Mouse (Mus musculus) lung, postnatal 14 days (tissue): ENCODE measurements around the gene Osbpl8.

ENCODE experiments used
- DNase-seq: peaks from one replicate; pipeline ENCODE4 v3.0.0; 2021

Gene Osbpl8

DNA sequence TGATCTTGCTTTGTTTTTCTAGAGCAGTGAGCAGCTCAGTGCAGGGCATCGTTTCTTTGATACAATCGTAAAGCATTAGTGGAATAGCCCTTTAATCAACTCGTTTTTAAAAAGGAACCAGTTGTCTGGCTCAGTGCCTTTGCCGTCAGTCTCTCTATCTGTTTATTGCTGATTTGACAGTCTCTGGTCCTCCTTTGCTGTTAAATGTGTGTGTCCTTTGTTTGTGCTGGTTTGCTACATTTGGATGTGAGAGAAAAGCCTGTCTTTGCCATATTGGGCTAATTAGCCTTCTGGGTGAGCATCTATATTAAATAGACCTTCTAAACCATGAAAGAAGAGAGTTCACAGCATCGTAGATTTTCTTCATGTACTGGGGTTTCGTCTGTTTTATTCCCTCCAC, 83.6 kb downstream of the Osbpl8 start:
- no peak for DNase-seq

DNA sequence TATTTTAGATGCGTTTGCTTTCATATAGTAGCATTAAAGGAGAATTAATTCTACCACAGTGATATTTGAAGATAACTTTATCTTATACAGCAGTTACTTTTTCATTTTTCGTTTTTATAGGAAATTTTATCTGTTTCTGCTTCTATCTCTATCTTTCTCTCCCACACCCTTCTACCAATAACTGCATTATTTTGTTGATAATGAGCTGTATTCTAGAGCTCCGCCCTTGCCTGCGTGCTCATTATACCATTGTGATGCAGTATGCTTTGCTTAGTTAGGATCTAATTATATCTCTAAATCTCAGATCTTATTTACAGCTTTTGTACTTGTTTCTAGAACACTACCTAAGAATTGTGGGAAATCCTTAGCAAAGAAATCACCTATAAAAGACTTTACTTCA, 85.6 kb downstream of the Osbpl8 start:
- no peak for DNase-seq

DNA sequence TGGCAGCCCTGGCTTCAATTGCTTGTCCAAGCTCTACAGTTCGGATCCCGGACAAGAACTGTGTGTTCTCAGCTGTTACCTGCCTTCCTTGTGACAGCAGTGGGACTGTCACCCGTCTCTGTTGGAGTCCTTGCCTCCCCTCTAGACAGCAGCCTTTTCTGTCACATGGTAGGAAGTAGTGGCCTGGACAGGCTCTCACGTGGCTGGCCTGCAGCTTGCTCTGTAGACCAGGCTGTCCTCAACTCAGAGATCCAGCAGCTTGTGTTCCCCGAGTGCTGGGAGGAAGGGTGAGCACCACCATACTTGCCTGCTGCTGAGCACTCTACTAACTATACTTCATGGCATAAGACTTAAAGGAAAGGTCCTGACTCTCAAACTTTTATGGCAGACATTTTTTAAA, 87.1 kb downstream of the Osbpl8 start:
- DNase-seq = no peak

DNA sequence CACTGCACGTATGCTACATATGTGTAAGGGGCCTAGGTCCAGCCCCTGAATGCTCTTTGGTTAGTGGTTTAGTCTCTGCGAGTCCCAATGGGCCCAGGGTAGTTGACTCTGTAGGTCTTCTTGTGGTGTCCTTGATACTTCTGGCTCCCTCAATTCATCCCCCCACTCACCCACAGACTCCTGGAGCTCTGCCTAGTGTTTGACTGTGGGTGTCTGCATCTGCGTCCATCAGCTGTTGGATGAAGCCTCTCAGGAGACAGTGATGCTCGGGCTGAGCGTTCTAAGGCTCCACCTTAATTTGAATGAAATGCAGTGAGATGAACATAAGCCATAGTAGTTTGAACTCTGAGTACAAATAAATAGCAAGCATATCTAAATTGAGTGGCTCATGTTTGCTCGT, 90.7 kb downstream of the Osbpl8 start:
- DNase-seq = no peak

DNA sequence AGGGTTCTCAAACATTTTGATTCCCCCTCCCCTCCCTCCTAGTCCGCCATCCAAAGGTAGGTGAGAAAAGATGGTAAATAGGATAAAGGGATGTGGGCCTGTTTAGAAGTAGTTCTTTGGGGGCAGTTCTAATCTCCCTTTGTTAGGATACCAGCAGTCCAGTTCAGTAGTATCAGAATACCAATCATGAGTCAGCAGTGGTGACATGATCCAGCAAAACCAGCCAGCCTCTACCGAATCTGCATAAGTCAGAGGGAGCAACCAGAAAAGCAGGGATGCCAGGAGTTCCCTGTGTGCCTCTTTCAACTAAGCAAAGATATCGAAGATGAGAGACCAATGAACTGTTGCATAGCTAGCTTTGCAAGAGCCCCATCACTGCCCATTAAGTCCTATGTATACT, 91.6 kb downstream of the Osbpl8 start:
- DNase-seq = no peak

DNA sequence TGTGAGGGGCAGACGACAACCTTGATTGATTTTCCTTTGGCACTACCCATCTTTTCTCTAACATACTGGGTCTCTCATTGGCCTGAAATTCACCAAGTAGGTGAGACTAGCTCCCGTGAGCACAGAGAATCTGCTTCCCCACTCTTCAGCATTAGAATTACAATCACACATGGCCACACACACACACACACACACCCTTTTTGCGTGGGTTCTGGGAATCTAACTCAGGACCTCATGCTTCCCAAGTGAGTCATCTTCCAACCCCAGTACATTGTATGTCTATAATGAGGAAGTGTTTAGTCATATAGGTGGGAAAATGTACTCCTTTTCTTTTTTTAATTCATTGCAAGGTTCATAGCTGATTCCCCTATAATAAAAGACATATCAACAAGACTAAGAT, 92.8 kb downstream of the Osbpl8 start:
- DNase-seq = no peak

DNA sequence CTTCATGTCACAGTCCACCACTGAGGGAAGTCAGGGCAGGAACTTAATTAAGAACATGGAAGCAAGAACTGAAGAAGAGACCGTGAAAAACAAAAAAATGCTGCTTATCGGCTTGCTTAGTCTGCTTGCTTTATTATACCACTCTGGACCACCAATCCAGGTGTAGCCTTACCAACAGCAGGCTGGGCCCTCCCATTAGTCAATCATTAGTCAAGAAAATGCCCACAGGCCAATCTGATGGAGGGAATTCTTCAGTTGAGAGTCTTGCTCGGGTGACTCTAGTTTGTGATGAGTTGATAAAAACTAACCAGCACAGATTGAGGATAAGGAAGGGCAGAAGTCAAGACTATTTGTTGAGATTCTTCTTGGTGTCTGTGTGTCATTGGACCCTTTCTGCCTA, 93.7 kb downstream of the Osbpl8 start:
- no peak for DNase-seq

DNA sequence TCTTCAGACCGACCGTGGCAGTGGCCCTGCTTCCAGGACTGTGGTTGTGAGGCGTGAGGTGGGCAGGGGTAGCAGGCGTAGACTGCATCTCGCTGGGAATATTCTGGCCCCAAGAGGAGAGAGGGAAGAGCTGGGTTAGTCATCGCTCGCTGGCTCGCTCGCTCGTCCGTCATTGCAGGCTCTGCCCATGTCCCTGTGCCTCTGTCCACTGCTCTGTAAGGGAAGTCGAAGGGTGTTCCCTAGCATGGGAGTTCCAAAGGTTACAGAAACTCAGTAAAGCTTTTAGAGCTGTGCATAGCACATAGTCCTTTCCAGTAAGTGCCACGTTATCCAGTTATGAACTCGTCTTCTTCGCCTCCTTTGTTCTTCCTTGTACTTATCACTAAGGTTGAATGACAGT, 107.1 kb downstream of the Osbpl8 start:
- DNase-seq = no peak

DNA sequence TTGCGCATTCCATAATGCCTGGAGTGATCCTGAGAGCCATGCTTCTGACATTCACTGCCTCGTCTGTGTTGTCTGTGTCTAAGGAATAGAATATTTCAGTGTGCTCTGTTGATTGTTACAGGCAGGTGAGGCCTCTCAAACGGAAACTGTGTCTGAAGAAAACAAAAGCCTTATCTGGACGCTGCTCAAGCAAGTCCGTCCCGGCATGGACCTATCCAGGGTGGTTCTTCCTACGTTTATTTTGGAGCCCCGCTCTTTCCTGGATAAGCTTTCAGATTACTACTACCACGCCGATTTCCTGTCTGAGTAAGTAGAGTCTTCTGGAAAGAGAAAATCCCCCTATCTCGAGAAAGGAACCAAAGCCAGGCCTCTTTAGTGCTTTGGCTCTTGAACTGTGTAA, 108.4 kb downstream of the Osbpl8 start:
- peak; percentile 16 for DNase-seq

DNA sequence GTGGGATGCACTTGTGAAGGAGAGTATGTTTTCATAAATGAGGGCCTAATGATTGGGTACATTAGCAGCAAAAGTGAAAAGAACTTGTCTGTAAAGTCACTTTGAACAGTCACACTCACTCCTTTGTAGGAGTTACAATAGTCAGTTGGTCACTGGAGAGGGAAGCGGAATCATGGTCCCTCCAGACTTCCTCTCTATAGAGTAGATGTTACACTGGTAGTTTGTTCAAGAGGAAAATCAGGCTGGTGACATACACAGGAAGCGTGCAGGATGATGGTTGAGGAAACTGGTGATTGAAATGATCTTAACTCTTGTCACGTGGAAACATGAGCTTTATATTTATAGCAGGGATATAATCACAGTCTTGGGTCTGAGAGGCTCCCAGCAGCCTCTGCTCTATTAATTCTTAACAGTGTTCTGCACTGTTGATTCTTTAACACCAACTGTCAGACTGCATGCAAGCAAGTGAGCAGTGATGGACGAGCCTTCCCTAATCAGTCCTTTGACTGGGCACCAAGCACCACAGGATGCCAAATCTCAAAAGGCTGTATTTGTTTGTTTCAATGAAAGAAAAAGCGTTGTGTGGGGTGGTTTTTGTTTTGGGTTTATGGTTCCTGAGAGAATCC, 109.0 kb downstream of the Osbpl8 start:
- DNase-seq = no peak

DNA sequence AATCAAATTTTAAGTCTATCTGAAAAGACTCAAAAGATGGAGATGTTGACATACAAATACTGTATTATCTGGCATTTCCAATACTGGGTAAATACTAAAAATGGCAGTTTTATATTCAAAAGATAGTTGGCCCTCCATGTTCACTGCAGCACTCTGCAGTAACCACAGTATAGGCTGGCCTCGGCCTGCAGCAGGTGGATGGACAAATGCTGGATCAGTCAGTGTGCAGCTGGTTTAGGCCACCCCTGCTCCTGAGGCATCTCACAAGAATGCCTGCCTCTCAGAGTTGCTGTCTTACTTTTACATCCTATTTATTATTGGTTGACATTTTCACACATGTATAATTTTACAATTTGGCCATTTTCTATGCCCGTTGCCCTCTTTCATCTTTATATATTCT, 111.3 kb downstream of the Osbpl8 start:
- DNase-seq = no peak

DNA sequence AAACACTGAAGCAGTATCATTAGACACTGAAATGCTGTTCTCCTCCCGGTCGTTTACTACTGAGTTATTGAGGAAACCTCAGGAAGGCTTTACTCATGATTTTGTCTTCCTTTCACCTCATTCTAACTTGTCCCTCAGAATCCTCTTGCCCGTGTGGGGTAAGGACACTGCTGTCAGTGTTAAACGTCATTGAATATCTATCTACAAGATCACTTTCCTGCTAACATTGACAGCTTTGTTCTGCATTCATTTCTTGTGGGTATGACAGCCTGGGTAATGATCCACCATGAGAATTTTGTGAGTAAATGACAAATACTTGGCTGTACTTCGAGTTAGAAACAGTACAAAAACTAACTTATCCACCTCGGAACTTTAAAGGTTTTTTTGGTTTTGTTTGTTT, 133.1 kb downstream of the Osbpl8 start:
- DNase-seq = no peak

DNA sequence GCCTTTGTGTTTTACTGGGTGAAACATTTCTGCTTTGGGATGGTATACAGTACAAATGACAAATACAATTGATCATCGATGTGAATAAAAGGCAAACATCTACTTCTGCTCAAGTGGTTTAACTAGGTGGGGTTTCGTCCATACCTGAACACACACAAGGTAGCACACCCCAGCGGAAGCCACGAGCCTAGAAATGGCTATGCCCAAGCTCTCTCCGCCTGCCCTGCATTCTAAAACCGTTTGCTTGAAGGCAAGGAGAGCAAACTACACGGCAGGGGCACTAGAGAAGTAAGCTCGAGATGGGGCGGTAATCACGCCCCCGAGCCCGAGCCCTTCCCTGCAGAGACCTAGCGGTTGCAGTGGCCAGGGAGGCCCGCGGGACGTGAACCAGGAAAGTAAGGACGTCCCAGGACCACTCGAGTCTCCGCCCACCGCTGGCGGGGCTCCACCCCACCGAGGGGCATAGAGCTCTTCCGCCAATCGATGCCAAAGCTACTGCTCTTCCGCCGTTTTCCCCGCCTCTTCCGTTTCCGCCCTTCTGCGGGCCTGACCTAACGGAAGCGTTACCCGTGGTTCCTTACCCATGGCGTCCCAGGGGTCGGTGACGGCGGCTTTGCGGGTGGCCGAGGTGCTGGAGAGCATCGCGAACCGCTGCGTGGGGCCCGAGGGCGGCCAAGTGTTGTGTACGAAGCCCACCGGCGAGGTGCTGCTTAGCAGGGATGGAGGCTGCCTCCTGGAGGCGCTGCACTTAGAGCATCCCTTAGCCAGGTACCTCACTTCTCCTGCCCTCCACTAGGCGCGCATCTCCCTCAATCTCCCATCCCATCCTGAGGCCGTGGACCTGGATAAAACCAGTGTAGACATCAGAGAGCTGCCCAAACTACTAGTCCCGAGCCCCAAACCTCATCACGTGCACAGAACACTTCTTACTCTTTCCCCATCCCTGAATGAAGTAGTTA, 133.9 kb downstream of the Osbpl8 start, which contains the start of gene Bbs10:
TSS of gene Bbs10 (plus strand) at position 540 of the 959 bp plus-strand sequence.
- peak; percentile 97 for DNase-seq

DNA sequence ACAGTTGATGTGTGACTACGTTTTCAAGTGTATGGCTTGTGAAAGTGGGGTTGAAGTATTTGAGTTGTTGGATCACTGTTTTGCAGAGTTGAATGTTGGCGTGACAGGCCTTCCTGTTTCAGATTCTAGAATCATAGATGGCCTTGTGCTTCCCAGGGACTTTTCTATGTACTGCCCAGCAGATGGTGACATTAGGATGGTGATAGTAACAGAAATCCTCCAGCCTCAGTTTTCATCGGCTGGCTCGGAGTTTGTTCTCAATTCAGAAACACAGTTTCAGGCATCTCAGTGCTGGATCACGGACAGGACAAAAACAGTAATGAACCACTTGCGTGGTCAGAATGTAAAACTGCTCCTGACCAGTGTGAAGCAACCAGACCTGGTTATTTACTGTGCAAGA, 135.0 kb downstream of the Osbpl8 start:
- DNase-seq = no peak

DNA sequence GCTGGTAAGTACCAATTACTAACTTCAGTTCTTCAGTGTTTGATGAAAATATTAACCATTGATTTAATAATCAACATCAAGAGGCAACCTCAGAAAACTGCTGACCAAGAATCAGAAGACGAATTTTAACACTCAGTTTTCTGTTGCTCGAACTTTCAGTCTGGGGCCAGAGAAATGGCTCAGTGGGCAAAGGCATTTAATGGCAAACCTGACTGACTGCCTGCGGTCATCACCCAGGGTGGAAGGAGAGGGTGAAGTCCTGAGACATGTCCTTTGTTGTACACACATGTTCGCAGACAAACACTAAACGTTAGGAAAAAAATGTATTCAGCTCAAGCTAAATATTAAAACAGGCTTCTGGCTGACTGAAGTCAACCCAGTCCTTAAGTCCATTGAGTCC, 136.5 kb downstream of the Osbpl8 start:
- no peak for DNase-seq

DNA sequence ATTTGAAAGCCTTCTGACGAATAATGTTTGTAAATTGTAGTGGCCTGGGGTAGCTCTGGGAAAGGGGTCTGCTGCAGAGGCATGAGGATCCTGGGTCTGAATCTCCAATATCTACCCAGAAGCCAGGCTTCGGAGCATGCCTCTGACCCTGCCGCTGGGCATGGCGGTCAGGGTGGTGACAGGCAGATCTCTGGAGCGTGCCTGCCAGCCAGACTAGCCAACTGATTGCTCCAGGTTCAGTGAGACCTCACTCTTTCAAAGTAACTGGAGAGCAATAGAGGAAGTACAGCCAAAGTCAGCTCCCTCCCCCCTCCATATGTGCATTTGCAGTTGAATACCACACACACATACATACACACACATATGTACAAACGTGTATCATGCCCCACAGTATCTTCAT, 137.9 kb downstream of the Osbpl8 start:
- no peak for DNase-seq

DNA sequence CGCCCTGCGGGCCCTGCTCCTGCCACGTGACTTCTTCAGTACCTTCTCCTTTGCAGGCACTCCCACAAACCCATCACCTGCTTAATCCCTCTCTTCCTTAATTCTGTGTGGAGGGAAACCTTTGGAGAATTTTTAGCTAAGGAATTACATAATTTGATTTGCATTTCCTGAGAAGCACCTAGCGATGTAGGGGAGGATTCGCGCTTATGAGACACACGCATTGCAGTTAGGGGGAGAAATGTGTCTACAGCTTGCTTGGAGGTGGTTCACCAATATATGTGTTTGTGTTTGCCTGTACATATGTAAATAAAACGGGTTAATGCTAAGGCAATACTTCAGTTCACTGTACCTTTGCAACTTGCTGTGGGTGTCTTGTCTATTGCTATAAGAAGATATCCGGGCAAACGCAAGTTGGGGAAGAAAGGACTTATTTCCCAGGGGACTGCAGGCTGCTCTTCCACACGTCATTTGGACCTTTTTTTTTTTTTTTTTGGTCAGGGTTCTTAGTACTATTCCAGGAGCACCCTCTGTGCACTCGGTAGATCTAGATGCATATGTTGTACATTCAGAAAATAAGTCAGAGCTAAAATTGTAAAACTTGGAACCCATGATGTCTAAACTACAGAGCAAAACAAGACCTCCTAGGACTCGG, 144.4 kb downstream of the Osbpl8 start:
- no peak for DNase-seq

DNA sequence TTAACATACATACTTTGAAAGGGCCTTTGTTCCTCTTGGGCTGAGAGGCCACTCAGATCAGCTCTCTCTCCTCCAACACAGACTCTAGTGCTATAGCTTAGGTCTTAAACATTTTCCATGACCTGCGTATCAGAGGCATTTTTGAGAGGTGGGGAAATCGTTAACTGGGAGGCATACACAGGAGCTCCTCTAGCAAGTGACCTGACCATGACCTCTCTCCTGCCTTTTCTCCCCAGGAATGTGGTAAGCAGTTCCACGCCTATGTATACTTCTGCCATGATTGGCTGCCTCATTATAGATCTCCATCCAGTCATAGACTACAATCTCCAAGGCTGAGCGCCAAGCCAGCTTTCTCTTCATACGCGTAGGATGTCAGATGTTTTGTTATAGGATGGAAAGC, 148.7 kb downstream of the Osbpl8 start:
- DNase-seq = no peak

DNA sequence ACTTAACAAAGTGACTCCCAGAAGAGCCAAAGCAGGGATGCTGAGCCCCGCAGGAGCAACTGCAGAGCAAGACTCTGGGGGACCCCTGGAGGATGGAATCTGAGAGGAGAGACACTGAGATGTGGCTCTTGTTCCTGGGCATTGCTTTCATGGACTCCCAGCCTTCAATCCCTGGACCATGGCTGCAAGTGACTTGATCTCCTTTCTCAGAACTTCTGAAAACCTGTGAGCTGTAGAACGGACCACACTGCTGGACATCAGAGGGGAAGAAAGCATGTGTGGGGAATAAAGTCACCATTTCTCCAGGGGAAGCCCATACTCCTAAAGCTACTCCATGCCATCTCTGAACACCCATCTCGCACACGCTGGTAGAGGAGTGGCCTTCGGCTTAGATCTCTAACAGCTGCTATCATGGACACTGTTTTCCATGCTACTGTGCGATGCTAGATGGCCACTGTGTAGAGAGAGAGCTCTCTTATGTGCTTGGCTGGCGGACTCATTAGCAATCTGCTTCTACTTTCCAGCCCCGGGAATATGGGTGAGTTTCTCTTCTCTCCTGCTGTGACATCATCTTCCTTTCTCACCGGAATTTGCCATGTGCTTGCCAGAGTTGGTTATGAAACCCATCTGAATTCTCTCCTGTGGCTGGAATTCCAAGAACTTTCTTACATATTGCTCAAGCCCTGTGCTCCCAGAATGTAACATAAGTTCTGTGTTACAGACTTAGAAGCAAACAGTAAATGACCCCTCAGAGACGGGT, 150.3 kb downstream of the Osbpl8 start:
- DNase-seq = peak; percentile 20

DNA sequence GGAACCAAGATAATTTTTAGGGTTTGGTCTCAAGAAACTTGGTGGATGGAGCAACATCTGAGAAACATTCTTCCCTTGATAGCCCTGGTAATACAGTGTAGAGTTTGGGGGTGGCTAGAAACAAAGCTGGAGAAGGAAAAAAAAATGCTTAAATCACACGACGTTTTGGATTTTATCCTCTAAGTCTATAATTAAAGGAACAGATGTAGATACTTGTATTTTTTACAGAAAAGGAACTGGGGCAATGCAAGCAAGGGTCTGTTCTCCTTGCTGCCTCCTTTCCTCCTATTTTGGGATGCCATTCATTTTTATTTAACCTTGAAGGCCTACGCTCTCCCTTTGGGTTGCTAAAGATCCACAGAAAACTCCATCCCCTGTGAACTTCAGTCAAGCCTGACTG, 151.4 kb downstream of the Osbpl8 start:
- DNase-seq = no peak

DNA sequence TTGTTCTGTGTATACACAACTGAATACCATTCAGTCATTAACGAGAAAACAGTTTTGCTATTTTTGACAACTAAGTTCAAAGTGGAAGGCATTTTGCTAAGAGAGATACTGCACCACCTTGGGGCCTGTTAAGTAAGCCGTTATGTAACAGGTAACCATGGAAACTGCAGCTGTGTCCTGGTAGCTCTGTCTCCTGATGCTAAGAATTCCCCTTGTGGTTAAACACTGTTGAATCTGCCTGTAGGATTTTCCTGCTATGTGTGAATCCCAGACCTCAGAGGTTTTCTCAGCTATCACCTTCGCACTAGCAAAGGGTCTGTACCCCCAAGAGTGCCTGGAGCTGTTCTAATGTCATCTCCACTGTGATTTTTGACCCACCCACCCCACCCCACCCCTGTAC, 153.5 kb downstream of the Osbpl8 start:
- no peak for DNase-seq

DNA sequence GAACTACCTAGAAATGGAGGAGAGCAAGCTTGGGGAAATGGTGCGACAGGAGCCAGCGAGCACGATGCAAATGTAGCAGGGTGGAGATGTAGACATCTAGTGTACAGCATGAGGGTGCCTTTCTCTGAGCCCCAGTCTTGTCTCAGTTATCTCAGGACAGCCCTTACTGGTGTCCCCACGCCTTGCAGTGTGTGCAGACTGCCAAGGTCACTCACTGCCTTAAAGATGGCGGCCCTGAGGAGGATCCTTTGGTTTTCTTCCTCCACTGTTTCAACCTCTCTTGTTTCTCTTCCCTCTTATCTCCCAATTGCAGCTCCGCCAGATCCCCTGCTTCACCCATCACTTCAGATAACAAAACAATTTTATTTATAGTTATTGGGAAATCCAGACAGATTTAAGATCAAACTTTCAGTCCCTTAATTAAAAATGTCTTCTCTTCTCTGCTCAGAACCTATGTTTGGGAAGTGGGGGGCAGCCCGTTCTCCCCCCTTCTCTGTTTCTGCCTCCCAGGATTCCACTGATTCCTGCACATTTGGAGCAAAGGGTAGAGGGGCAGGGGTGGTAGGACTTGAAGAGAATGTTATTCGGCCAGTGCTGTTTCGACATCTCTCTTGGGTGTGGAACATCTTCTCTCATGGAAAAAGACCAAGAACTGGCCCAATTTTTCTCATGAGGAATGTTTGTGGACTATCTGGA, 154.4 kb downstream of the Osbpl8 start:
- DNase-seq = peak; percentile 15

DNA sequence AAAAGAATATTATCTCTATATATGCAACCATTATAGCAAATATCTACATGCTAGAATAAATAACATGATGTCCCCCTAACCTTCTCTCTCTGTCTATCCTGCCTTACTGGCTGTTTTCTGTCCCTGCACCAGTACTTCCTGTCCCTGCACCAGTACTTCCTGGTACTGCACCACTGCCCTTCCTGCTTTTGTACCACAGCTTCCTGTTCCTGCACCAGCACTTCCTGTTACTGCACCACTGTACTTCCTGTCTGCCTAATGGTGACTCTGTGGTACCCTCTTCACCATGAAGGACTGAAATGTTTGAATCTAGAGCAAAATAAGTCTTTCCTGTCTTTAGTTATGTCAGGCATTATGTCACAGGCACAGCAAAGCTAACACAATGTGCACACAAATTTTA, 156.0 kb downstream of the Osbpl8 start:
- no peak for DNase-seq
